Comparison of ENCODE assay signal across 7 mouse cellular contexts in the genomic region with DNA sequence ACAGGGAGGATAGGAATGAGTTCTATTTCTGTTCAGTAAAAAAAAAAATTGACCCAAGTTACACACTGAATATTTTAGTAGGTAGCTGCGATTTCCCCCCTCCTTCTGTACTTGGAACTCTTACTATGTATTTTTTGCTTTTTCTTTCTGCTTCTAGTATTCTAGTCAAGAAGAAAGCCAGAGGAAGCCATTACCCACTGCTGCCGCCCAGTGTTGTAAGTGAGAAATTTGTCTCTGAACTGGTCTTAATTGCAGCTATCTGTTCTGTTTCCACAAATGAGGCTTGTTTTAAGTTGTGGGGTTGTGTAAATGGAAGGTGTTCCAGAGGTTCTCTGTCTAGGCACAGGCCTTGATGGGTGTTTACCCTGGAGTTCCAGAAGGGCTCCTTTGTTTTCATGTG. TPM values are rescaled to one million over a fixed set of nuclear protein-coding genes. Genes with fewer than 3 reads are reported as not detected.
DNase-seq lines count a peak whose midpoint lies in the region; ATAC-seq and TF ChIP-seq lines count a peak whose summit lies in the region.

No protein-coding gene starts in this region.

- TF ChIP-seq POLR2A in thymus, adult 2 months (IDR thresholded peaks at IDR 0.05; ENCODE audit: control insufficient read depth, extremely low read depth, insufficient read depth, low read length, poor library complexity), result no peak

- 16% methylated on average over 2 of the region's 2 CpGs for WGBS in thymus, adult 2 months
- WGBS in liver, embryonic 13.5 days (ENCODE audit: insufficient replicate concordance), result 18% methylated on average over 2 of the region's 2 CpGs

- no peak overlapping the region for H3K27ac ChIP-seq in thymus, adult 2 months (ENCODE audit: control insufficient read depth, insufficient read depth, low read length)
- H3K27ac ChIP-seq in liver, embryonic 13.5 days, result no peak overlapping the region

- H3K36me3 ChIP-seq in thymus, adult 2 months (ENCODE audit: control insufficient read depth, insufficient read depth, low read length), result no peaks in the 10 kb centered on the region
- H3K36me3 ChIP-seq in liver, embryonic 13.5 days, result no peaks in the 10 kb centered on the region

- H3K4me2 ChIP-seq in liver, embryonic 13.5 days, result no peak overlapping the region

- no peaks in the 10 kb centered on the region for H3K4me1 ChIP-seq in thymus, adult 2 months (replicated peaks; ENCODE audit: control insufficient read depth, insufficient read depth, low read length)
- no peaks in the 10 kb centered on the region; the same call in 1 of the 2 replicates for H3K4me1 ChIP-seq in liver, embryonic 13.5 days (replicated peaks)

- H3K9ac ChIP-seq in liver, embryonic 13.5 days, result no peak overlapping the region

- H3K27me3 ChIP-seq in thymus, adult 2 months (ENCODE audit: control insufficient read depth, insufficient read depth, low read length), result no peaks in the 10 kb centered on the region
- H3K27me3 ChIP-seq in liver, embryonic 13.5 days, result no peaks in the 10 kb centered on the region

- ATAC-seq in liver, embryonic 13.5 days (ENCODE audit: low read depth), result no peak

- H3K9me3 ChIP-seq in liver, embryonic 13.5 days (replicated peaks), result no peaks in the 10 kb centered on the region

- peak; percentile 13 for DNase-seq in thymus, adult 2 months
- DNase-seq in thymus, adult 18-20 months, result no peak
- peak; percentile 65 for DNase-seq in adrenal gland, postnatal 10 days
- peak; percentile 10 for DNase-seq in embryo, embryonic 9.5 days (ENCODE audit: extremely low spot score)
- peak; percentile 77 for DNase-seq in kidney, postnatal 10 days
- peak; percentile 2 for DNase-seq in liver, embryonic 13.5 days
- DNase-seq in right cerebral cortex, postnatal 10 days (ENCODE audit: low spot score in 2 of 2), result peak; percentile 75 to 81

- no peak for TF ChIP-seq CTCF in thymus, adult 2 months (IDR thresholded peaks at IDR 0.05; ENCODE audit: borderline replicate concordance, control insufficient read depth, extremely low read depth, insufficient read depth, low read length, poor library complexity)

- no peak overlapping the region for H3K4me3 ChIP-seq in thymus, adult 2 months (ENCODE audit: control insufficient read depth, insufficient read depth, low read length)
- H3K4me3 ChIP-seq in liver, embryonic 13.5 days (replicated peaks), result no peak overlapping the region

RNA-seq across cellular contexts. Expression of a gene that starts 56.2 kb away (rescaled TPM):
- polyA plus RNA-seq in thymus, adult 2 months (2012; rRNA removed), result 1.7 and 2.7 TPM in 2 replicates
- total RNA-seq in adrenal gland, postnatal 10 days (2021), result 10 to 100 TPM; 10.0 to 13.1 TPM
- 0.30 and 0.37 TPM in 2 replicates for polyA plus RNA-seq in liver, embryonic 13.5 days (2015; fragmentation: Nextera tagmentation; extraction: Ambion mirVana)

Comparison
In these comparisons a context has a peak if more than half of its experiments do, and no peak if none do; other contexts are left out.
1. DNase-seq: peak in thymus, adult 2 months (single experiment), adrenal gland, postnatal 10 days (single experiment), embryo, embryonic 9.5 days (single experiment), kidney, postnatal 10 days (single experiment), liver, embryonic 13.5 days (single experiment) and right cerebral cortex, postnatal 10 days (2 of 2); none in thymus, adult 18-20 months (0 of 2).